Mouse (Mus musculus) naive thymus-derived CD4-positive, alpha-beta T cell, adult 5 months (primary cell): ENCODE data around the gene Slc9a1. TPM values are rescaled to one million over a fixed set of nuclear protein-coding genes. Genes with fewer than 3 reads are reported as not detected.

ENCODE experiments used
- polyA plus RNA-seq: library from polyadenylated mRNA; unstranded; fragments of 100-300 nt; shearing (Covaris generic); gene quantifications from one replicate; pipeline ENCODE4 v1.2.1, GENCODE M21; 2017

Gene Slc9a1
- 25.3 TPM for polyA plus RNA-seq

GRCm38 (mm10) chr4:133369553-133370297 is at the start of gene Slc9a1:
Slc9a1 (plus strand) TSS chr4:133369706.

DNA sequence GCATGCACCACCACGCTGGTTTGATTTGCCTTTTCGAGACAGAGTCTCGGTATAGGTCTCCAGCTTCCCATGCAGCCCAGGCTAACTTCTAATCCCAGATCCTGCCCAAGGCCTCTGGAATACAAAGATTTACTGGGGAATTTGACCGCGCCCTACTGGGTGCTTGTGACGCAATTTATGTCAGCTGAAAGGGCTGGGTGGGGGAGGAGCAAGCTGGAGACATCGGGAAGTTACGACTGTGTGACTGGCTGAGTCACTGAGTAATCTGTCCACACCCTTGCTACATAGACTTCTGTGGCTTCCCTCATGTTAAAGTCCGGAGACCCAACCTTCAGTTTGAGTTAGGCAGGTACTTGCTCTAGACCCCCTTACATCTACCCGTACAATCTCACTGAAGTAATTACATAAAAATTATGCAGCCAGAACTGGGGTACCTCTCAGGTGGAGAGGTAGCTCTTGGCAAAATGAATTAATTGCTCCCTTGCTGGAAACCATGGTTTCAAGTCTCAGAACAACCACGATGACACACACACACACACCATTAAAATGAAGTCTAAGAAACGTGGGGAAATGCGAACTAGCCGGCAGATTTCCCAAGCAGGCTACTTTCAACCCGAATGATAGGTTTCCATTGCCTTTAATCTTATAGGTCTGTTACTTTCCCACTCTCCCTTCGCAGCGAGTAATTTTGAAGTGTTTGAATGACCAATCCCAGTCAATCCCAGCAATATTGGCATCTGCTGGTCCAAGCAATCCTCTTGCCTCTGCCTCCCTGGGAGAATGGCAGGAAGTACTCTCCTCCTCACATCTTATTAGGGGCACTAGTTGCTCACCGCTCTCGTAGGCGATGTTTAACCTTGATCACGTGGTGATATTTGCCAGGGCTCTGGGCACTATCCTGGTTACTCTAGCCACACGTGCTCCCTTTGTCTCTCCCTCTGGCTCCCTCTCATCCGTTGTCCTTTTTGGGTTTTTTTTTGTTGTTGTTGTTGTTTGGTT is 15.8 kb upstream of the Slc9a1 start, which contains the start of gene Wdtc1:
Gene Wdtc1, minus strand, starts transcription at position 115 of the 999 bp plus-strand sequence.

Other genes starting within 250 kb of the Slc9a1 start
- gene Wasf2, start 239.2 kb upstream of the Slc9a1 start, polyA plus RNA-seq, result 120 TPM
- not detected for gene Cd164l2, start 157.6 kb upstream of the Slc9a1 start, polyA plus RNA-seq
- gene Gpr3, start 157.2 kb upstream of the Slc9a1 start, polyA plus RNA-seq, result not detected
- gene Map3k6, start 128.9 kb upstream of the Slc9a1 start, polyA plus RNA-seq, result not detected
- 18.9 TPM for gene Sytl1, start 106.6 kb upstream of the Slc9a1 start, polyA plus RNA-seq
- 64.7 TPM for gene Tmem222, start 91.9 kb upstream of the Slc9a1 start, polyA plus RNA-seq
- gene Wdtc1, start 16.2 kb upstream of the Slc9a1 start, polyA plus RNA-seq, result 7.5 TPM
- gene Tent5b, start 110.4 kb downstream of the Slc9a1 start, polyA plus RNA-seq, result not detected
- gene Trnp1, start 128.8 kb downstream of the Slc9a1 start, polyA plus RNA-seq, result 0.21 TPM
- gene Kdf1, start 149.3 kb downstream of the Slc9a1 start, polyA plus RNA-seq, result not detected
- 134 TPM for gene Nudc, start 176.3 kb downstream of the Slc9a1 start, polyA plus RNA-seq
- gene Nr0b2, start 183.7 kb downstream of the Slc9a1 start, polyA plus RNA-seq, result not detected
- 26.4 TPM for gene Gpatch3, start 205.0 kb downstream of the Slc9a1 start, polyA plus RNA-seq
- gene Gpn2, start 214.7 kb downstream of the Slc9a1 start, polyA plus RNA-seq, result 11.9 TPM
- 24.0 TPM for gene Sfn, start 232.5 kb downstream of the Slc9a1 start, polyA plus RNA-seq